Mouse (Mus musculus) c-Kit-positive CD71-positive TER-119-negative erythroid progenitor cells, embryonic 14.5 days (primary cell): ENCODE data around the gene Kcnj2.

ENCODE experiments used
- DNase-seq: peaks from one replicate; pipeline ENCODE4 v3.0.0-alpha.2; 2013; ENCODE audit warnings: low read depth

Kcnj2 gene

DNA sequence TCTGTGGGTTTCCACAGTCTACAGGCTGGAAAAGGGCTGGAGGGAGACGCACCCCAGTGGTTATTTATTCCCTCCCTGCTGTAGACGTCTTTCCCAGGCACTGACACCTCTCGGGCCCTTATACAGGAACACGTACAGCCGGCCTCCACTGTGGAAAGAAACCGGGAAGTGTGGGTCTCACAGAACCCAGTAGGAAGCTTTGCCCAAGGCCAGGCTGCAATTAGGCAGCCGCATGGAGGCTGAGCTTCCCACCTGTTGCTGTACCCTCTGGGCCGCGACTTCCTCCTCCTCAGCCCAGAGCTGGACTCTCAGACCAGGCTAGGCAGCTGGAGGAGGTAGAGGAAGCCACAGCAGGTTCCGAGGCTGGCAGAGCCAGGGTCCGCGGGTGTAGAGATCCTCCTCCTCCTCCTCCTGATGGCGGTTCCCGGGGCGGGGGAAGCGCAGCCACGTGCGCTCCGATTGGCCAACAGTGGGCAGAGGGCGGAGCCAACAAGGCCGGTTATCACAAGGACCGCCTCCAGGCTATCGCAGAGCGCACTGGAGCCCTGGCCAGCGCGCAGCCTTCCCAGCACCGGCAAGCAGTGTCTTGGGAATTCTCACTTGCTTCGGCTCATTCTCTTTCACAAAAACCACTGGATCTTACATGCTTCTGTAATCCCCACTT lies at the start of gene Kcnj2:
Gene Kcnj2 (plus strand): TSS at position 530 of the 664 bp plus-strand sequence.
- DNase-seq, result peak; percentile 68

- DNase-seq, result no peak
Observed at GRCm38 (mm10) chr11:111016206-111016605, 49.8 kb upstream of the Kcnj2 start.

DNA sequence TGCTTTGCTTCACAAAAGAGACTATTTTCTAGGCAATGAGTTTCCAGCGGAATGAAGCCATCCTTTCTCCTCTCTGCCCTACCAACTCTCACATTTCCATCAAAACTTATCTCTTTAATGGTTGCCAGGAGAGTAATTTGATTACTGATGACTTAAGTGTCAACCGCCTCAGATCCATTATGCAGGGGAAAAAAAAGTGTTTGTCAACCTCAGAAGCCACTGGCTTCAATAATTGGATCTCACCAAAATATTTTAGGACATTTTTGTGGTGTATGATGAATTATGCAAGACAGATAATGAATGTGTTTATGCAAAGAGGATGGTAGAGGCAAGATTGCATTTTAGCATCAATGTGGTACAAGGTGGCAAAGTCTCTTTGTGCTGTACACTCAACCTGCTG lies 45.8 kb upstream of the Kcnj2 start:
- DNase-seq, result no peak

GRCm38 (mm10) chr11:111022681-111023281 lies 43.2 kb upstream of the Kcnj2 start:
- DNase-seq, result no peak

DNA sequence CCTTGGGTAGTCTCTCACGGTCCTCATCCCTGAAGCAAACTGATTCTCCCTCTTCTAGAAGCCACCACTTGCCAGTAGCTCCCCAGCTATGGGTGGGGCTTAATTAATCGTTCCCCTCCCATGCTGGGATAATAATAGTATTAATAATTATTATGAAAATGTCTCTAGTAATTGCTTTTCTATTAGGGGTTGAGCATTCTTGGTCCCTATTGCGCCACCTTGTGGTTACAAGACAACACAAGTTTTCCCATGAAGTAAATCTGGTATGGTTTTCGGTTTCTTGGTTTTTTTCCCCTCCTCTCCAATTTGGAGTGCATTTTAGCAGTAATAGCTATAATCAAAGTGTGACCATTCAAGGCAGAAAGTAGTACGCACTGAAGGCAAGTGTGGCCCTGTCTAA lies 23.8 kb upstream of the Kcnj2 start:
- peak; percentile 16 for DNase-seq

GRCm38 (mm10) chr11:111043298-111043697 lies 22.7 kb upstream of the Kcnj2 start:
- DNase-seq, result no peak

DNA sequence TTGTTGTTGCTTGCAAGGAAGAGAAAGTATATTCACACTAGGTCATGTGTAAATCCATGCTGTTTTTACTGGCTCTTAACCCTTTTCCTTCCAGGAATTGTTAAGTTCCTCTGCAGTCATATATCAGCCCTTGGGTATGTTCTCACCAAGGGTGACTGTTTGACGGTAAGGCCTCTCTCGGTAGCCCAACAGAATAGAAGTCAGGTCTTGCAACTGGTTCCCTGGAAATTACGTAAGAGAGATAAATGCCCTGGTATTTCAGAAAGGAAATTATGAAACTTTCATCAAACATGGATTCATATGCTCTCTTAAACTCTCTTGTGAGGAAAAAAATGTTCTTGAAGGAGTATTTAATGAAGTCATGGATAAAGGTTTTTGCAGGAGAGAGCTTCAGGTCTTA lies 11.7 kb upstream of the Kcnj2 start:
- no peak for DNase-seq

DNA sequence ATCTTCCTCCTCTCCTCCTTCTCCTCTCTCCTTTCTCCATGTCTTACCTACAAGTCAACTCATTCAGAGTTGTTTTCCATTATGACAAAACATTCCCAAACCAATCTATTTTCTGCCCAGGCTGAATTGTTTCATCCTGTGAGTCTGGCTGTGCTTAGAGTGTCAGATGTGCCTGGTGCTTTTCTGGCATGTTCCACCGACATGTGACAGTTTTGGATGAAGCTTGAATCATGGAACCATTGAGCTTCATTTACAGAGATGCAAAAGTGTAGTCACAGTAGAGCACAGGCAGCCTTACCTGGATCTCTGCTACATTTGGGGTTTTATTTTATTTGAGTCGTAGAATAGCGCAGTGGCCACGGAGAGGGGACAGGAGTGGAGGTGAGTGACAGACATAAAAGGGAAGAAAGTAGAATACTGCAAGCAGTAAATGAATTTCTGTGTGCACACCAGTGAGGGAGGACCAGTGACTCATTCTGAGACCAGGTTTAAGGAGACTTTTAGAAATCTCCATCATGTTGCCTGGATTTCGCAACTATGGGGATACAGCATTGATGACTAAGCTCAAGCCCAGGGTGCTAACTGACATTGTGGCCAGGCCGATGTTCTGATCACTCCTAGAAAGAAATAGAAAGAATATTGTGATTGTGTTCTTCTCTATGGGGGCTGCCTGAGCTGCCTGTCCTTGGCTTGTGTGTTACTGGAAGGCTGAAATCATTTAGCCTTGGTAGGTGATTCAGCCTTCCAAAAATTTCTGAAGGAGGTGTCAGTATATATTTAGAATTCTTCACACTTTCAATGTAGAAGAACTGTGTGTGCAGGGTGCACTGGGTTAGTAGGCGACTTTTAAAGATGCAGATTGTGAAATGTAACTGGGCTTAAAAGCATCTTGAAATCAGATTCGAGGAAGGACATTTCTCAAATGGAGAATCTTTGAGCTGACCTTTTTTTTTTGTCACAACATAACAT lies 10.8 kb upstream of the Kcnj2 start:
- no peak for DNase-seq

- DNase-seq, result no peak
Observed at GRCm38 (mm10) chr11:111056030-111056429, 9.9 kb upstream of the Kcnj2 start.

- no peak for DNase-seq
Observed at GRCm38 (mm10) chr11:111057435-111057834, 8.5 kb upstream of the Kcnj2 start.

GRCm38 (mm10) chr11:111059440-111059839 lies 6.5 kb upstream of the Kcnj2 start:
- no peak for DNase-seq

DNA sequence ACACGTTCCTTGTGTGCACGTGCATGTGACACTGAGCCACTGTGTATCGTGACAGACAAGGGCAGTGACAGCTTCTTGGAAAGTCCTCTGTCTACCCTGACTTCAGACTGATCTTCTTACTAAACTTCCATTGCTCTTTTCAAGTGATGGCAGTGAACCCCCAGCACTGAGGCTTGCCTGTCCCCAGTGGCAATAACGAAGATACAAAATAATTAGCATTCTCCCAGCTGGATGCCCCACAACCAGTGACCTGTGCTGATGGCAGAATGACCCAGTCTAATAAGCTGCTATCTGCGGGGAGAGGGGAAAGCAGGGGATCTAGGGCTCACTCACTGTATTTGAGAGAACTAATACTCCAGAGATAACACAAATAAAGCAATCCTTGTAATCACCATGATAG lies 5.7 kb upstream of the Kcnj2 start:
- no peak for DNase-seq

DNA sequence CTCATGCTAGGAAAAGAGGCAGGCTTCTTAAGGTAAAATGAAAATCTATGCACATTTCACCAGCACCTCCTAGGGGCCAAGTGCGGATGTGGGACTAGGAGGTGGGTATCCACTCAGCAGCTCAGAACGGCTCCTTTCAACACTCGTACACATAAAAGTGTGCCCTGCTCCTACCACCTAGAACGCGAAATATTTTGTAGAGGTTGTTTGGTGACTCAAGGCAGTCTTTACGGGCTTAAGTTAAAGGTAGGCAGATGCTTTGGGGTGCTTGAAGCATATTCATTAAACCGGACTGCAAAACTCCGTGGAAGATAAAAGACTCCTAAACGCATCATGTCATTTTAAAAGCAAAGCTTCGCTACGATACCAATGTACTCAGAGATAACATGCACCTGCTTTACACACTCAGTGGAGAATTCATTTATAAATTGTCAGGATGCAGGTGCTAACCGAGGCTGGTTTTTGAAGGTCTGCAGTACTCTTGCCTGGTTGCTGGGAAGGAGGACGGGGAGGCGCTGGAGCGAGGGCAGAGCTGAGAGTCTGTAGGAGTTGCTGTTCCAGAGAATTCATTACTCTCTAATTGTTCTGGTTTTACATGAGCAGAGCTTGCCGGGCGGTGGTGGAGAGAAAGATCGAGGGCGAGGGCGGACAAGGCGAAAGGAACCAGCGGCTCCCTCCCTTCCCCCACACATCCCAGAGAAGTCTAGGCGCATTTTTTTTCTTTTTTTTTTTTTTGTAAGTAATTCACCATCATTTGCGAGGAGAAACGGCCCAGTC lies 1.0 kb upstream of the Kcnj2 start:
- DNase-seq, result peak; percentile 17

- no peak for DNase-seq
Observed at GRCm38 (mm10) chr11:111066299-111066691, 331 bp downstream of the Kcnj2 start.

- DNase-seq, result no peak
Observed at GRCm38 (mm10) chr11:111067787-111068186, 1.8 kb downstream of the Kcnj2 start.

DNA sequence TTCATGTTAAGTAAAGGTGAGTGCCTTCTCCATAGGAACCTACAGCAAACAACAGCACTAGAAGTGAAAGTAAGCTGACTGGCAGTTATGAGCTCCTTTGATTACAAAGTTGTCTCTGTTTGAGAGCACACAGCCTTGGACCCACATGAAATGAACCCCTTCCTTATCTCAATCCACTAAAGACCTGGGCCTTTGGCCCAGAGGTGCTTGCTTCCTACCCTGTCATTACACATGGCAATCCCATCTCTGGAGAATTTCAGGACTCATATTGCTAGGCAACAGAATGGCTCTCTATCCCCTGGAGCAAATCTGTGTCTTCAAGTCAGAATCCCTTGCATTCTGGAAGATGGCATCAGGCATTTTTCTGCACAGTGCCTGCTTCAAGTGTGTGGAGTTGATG lies 4.5 kb downstream of the Kcnj2 start:
- DNase-seq, result no peak

- no peak for DNase-seq
Observed at GRCm38 (mm10) chr11:111074131-111074530, 8.2 kb downstream of the Kcnj2 start.

DNA sequence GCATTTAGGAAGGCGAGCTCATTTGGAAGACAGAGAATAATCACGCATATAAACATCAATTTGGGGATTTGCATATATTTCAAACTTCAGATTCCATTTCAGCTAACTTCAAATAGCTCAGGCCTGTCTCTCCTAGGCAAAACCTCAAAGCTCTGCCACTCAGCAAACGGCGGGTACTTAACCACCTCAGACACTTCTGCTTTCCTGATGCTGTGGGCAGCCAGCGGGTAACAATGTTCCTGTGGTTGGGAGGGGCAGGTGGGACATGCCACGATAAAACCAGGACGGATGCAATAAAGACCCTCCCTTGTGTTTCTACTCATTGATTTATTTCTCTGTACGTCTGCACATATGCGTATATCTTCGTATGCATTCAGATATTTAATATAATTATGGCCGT lies 12.1 kb downstream of the Kcnj2 start:
- no peak for DNase-seq

DNA sequence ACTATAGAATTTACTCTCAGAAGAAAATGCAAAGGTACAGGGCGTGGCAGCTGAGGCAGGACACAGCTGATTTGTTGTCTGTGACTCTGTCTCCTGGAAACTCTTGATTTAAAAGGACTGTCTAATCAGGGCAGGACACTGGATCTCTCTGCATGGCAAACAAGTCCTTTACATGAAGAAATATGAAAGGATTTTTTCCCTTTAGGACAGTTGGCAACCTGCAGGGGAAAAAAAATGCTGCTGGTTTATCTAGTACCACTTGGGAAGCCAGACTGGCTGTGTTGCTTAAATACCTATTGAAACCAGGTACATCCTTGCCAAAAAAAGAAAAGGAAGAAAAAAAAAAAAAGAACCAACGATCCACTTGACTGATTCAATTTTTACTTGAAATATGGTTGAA lies 17.0 kb downstream of the Kcnj2 start:
- no peak for DNase-seq

- no peak for DNase-seq
Observed at GRCm38 (mm10) chr11:111086933-111087332, 21.0 kb downstream of the Kcnj2 start.

DNA sequence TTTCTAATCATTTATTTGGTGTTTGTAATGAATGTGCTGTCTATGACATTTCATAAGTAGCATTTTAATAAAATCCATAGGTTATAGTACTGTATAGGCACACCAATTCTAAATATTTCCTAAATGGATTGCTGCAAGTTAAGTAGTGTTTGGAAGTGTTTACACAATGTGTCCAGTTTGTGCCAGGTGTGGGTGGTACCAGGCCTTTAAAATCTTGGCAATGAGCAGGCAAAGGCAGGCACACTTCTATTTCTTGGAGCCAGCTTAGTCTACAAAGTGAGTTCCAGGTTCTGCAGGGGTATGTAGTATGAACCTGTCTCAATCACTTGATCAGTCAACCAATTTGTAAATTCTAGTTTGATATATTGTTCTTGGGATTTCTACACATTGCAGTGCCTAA lies 22.3 kb downstream of the Kcnj2 start:
- no peak for DNase-seq

DNA sequence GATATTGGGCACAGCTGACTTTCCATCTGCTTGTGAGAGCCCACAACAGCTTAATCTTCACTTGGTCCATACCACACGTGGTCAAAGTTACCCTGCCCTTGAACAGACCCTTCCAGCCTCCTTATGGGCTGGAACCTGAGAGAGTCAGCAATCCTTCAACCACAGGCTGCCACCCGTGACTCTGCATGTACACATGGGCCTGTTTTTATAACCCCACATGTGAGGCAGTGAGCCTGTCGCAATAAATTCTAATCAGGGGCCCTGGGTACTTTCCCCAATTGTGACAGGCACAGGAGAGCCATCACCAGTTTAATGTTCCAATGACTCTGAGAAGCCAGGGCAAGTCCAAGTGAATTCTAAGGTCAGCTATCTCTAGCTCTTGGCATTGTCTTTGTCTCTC lies 22.8 kb downstream of the Kcnj2 start:
- DNase-seq, result no peak
